Mouse (Mus musculus): ENCODE measurements around the gene Il24. TPM values are rescaled to one million over a fixed set of nuclear protein-coding genes. Genes with fewer than 3 reads are reported as not detected.
A peak's percentile ranks its signal among the peaks of the same experiment; 100 is the strongest.

The Il24 gene
- not detected in 2 replicates for polyA plus RNA-seq (2016; fragmentation: Nextera tagmentation; extraction: Ambion mirVana)

DNA sequence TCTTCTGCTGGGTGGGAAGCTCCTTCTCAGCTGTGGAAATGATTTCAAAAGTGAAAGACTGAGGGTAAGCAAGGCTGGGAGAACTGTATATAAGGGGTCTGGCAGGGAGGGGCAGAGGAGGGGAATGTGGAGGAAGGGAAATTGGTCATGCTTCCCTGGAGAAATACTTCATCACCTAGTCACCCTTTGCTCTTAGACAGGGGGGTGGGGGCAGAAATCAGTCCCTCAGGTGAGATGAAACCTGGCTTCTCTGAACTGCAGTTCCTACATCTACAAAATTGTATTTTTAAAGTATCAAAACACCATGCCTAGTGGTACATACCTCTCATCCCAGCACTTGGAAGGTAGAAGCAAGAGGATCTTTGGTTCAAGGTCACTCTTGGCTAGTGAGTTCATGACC is at the start of gene Il24:
Gene Il24, minus strand, starts transcription at position 101 of the 400 bp plus-strand sequence.
- H3K27ac ChIP-seq (replicated peaks): no peak within 1 kb of the TSS
- H3K4me3 ChIP-seq: no peak within 1 kb of the TSS
- no peak within 1 kb of the TSS for H3K4me2 ChIP-seq (replicated peaks)
- no peaks in the 10 kb centered on the region for H3K9me3 ChIP-seq
- no peak within 1 kb of the TSS for H3K9ac ChIP-seq (replicated peaks)
- H3K36me3 ChIP-seq: no peaks in the 10 kb centered on the region
- no peaks in the 10 kb centered on the region for H3K4me1 ChIP-seq
- no peak for ATAC-seq (ENCODE audit: low FRiP score, low read depth)
- no peaks in the 10 kb centered on the region for H3K27me3 ChIP-seq

DNA sequence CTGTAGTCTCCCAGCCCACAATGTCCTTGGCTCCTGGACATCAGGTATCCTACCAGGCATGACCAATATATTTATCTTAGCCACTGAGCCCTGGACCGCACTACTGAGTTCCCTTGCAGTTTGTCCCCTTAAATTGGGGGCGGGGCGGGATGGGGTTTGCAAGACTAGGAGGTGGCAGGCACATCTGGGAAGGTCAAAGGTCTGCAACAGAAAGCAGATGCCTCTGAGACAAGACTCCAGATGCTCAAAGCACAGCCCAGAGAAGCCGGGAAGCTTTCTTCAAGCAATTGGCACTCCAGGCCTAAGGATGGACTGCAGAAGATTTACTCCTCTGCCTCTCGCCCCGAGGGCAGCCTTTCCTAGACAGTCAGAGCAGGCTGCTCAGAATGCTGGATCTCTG is 49.1 kb upstream of the Il24 start:
- H3K4me3 ChIP-seq: no peak overlapping the region
- 59% methylated on average over 6 of the region's 6 CpGs for whole genome bisulfite sequencing
- no peak for ATAC-seq (ENCODE audit: low FRiP score, low read depth)
- H3K4me2 ChIP-seq (replicated peaks): no peak overlapping the region
- H3K27me3 ChIP-seq: no peaks in the 10 kb centered on the region
- H3K9me3 ChIP-seq: no peaks in the 10 kb centered on the region
- no peak overlapping the region for H3K27ac ChIP-seq (replicated peaks)
- H3K36me3 ChIP-seq: no peaks in the 10 kb centered on the region
- H3K9ac ChIP-seq (replicated peaks): no peak overlapping the region
- H3K4me1 ChIP-seq: no peaks in the 10 kb centered on the region

DNA sequence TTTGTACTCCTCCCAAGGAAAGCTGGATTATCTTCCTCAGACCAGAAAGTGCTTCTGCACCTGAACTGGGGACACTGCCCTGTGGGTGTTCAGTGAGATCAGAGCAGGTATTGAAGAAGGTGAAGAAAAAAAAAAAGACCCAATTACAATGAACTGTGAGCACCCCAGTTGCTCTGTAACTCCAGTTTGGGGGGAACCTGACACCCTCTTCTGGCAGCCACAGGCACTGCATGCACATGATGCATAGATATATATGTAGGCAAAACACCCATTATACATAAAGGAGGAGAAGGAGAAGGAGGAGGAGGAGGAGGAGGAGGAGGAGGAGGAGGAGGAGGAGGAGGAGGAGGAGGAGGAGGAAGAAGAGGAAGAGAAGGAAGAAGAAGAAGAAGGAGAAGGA is 39.2 kb upstream of the Il24 start:
- Histone ChIP-seq H3K27me3 (no peaks in the 10 kb centered on the region), H3K4me2 (replicated peaks) (no peak overlapping the region), H3K9me3 (no peaks in the 10 kb centered on the region), H3K4me3 (no peak overlapping the region), H3K9ac (replicated peaks) (no peak overlapping the region), H3K4me1 (no peaks in the 10 kb centered on the region), H3K27ac (replicated peaks) (no peak overlapping the region), H3K36me3 (no peaks in the 10 kb centered on the region)
- ATAC-seq (ENCODE audit: low FRiP score, low read depth): no peak

DNA sequence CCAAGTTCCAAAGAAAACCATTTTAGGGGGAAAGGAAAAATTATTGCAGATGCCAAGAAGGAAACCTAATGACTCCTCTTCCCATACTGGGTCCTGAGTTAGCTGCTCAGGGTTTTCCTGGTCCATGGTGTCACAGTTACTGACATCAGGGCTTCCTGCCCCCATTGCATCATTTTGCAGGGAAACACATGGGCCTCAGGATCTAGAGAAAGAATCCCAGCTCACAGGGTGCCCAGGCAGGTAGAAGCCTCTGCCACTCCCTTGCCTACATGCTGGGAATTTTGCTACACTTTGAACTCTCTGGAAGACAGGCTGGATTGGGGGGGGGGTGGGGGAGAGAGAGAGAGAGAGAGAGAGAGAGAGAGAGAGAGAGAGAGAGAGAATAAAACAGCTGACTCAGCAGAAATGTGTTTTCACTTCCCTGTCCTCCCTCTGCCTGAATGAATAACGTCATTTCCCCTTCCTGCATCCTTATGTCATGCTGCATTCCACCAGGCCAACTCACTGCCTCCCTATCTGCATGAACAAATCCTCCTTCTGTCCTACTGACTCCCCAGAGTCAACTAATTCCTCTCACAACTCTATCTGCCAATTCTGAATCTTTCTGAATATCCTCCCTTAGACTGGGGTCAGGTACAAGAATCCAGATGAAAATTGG is 31.2 kb upstream of the Il24 start:
- Histone ChIP-seq H3K4me2 (replicated peaks) (no peak overlapping the region), H3K9me3 (no peaks in the 10 kb centered on the region), H3K27ac (replicated peaks) (no peak overlapping the region), H3K36me3 (no peaks in the 10 kb centered on the region), H3K4me3 (no peak overlapping the region), H3K4me1 (no peaks in the 10 kb centered on the region), H3K27me3 (no peaks in the 10 kb centered on the region), H3K9ac (replicated peaks) (no peak overlapping the region)
- 18% methylated on average over 1 of the region's 1 CpGs for WGBS
- ATAC-seq (ENCODE audit: low FRiP score, low read depth): no peak

DNA sequence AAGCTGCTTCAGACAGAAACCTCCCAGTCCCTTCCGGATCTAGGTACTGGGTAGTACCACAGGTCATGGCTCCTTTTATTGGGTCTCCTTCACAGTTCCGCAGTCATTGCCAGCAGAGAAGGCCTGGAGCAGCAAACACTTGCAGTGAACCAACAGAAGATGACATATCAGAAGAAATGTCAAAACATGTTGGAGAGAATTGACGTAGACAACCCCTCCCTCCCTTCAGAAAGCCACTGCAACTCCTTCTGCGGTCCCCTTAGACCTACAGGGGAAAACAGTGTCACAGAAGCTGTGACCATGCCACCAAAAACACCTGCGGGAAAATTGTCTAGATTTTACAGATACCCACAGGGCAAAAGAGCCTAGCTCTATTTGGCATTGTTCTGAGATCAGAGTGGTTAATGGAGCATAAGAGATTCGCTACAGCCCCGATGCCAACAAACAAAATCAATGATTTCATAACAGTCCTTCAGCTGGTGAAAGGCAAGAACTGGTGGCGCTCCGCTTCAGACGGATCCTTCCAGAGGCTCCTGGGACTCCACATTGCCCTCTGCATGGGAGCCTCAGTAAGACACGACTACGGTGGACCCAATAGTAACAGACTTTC is 24.3 kb upstream of the Il24 start, which contains the start of gene Il20:
Gene Il20, minus strand, starts transcription at position 51 of the 610 bp plus-strand sequence.
- ATAC-seq (ENCODE audit: low FRiP score, low read depth): no peak
- H3K4me3 ChIP-seq: no peak within 1 kb of the TSS
- no peaks in the 10 kb centered on the region for H3K27me3 ChIP-seq
- H3K4me1 ChIP-seq: no peaks in the 10 kb centered on the region
- no peak within 1 kb of the TSS for H3K4me2 ChIP-seq (replicated peaks)
- no peak within 1 kb of the TSS for H3K27ac ChIP-seq (replicated peaks)
- H3K9me3 ChIP-seq: no peaks in the 10 kb centered on the region
- no peak within 1 kb of the TSS for H3K9ac ChIP-seq (replicated peaks)
- no peaks in the 10 kb centered on the region for H3K36me3 ChIP-seq
- 85% methylated on average over 12 of the region's 12 CpGs for WGBS

DNA sequence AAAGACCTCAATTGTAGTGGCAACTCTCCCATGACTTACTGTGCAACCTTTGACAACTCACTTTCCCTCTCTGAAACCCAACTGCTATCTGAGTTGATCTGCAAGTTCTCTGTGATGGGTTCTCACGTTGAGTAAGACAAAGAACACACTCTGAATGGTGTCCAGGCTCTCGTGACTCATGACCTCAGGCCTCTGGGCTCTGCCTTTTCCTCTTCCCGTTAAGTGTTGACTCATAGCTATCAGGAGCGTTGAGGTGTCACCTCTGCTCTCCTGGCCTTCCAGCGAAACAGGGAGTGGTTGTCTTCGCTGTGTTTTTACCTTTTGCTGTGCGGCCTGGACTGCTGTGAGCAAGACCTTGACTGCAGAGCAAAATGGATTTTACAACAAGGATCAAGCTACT is 15.3 kb upstream of the Il24 start:
- no peak overlapping the region for H3K4me3 ChIP-seq
- H3K27ac ChIP-seq (replicated peaks): no peak overlapping the region
- H3K4me2 ChIP-seq (replicated peaks): no peak overlapping the region
- H3K4me1 ChIP-seq: no peaks in the 10 kb centered on the region
- H3K27me3 ChIP-seq: no peaks in the 10 kb centered on the region
- no peak overlapping the region for H3K9ac ChIP-seq (replicated peaks)
- H3K36me3 ChIP-seq: no peaks in the 10 kb centered on the region
- WGBS: 85% methylated on average over 7 of the region's 7 CpGs
- H3K9me3 ChIP-seq: no peaks in the 10 kb centered on the region
- no peak for ATAC-seq (ENCODE audit: low FRiP score, low read depth)

DNA sequence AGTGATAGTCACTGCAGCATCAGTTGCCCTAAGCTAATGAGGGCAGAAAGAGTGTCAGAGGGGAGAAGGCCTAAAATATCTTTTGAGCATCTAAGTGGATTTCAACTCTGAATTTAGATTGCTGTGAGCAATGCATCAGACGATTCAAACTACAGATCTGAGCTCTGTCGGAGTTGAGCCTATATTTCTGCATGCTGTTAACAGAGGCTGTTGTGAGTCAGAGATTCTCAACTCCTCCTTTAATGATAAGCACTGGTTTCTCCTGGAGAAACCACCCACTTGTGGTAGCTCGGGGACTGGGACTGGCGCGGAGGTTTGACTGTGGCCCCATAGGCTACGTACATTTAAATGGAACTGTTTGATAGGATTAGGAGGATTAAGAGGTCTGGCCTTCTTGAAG is 7.2 kb upstream of the Il24 start:
- Histone ChIP-seq H3K36me3 (no peaks in the 10 kb centered on the region), H3K4me3 (no peak overlapping the region), H3K4me1 (no peaks in the 10 kb centered on the region), H3K4me2 (replicated peaks) (no peak overlapping the region), H3K9me3 (no peaks in the 10 kb centered on the region), H3K9ac (replicated peaks) (no peak overlapping the region), H3K27ac (replicated peaks) (no peak overlapping the region), H3K27me3 (peaks cover 5% of the 10 kb centered on the region; the same call in 1 of the 2 replicates)
- ATAC-seq (ENCODE audit: low FRiP score, low read depth): no peak
- 17% methylated on average over 6 of the region's 6 CpGs for WGBS

DNA sequence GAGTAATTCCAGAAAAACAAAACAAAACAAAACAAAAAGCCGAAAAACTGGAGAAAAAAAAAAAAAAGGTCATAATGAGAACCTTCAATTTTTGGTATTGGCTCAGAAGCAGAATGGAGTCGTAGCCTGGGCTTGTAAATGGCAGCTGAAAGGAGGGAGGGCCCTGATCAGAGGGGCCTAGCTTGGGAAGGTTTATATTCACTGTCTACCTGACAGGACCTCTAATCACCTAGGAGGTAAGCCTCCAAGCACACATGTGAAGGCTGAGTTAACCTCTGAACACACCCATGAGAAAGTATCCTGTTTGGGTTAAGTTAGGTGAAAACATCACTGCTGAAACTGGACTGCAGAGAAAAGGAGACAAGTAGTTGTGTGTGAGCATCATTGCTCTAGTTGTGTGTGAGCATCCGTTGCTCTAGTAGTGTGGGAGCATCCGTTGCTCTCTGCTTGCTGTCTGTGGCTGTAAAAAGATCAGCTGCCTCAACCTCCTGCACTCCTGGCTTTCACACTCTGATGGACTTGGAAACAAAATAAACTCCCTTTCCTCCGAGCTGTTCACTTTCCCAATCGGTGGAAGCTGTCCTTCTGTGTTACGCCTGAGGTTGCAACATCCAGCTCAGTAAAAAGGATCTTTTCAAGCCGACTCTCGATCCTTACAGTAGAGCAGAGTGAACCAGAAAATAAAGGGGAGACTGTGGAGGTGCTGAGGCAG is 6.2 kb upstream of the Il24 start:
- ATAC-seq (ENCODE audit: low FRiP score, low read depth): no peak
- Histone ChIP-seq H3K9me3 (no peaks in the 10 kb centered on the region), H3K9ac (replicated peaks) (no peak overlapping the region), H3K4me3 (no peak overlapping the region), H3K27me3 (peaks cover 5% of the 10 kb centered on the region; the same call in 1 of the 2 replicates), H3K27ac (replicated peaks) (no peak overlapping the region), H3K4me2 (replicated peaks) (no peak overlapping the region), H3K36me3 (no peaks in the 10 kb centered on the region), H3K4me1 (no peaks in the 10 kb centered on the region)
- 64% methylated on average over 9 of the region's 9 CpGs for WGBS

DNA sequence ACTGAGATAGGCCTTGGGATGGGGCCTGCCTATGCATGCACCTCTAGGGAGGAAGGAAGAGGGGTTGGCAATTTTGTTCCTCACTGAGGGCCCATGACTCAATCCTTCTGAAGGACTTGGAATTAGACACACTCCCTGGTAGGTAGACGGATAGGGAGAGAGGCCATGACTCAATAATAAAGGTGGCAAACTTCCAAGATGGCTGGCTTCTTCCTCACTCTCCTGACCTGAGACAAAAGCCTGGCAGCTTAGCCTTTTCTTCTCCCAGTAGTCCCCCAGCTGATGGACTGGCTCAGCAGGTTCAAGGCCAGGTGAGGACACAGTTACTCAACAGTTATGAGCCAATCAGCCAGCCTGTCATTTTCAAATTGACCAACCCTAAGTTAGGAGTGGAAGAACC is 5.2 kb upstream of the Il24 start:
- Histone ChIP-seq H3K9me3 (no peaks in the 10 kb centered on the region), H3K4me2 (replicated peaks) (no peak overlapping the region), H3K27me3 (peaks cover 5% of the 10 kb centered on the region; the same call in 1 of the 2 replicates), H3K36me3 (no peaks in the 10 kb centered on the region), H3K9ac (replicated peaks) (no peak overlapping the region), H3K4me1 (no peaks in the 10 kb centered on the region), H3K27ac (replicated peaks) (no peak overlapping the region), H3K4me3 (no peak overlapping the region)
- ATAC-seq (ENCODE audit: low FRiP score, low read depth): no peak
- 79% methylated on average over 1 of the region's 1 CpGs for WGBS

DNA sequence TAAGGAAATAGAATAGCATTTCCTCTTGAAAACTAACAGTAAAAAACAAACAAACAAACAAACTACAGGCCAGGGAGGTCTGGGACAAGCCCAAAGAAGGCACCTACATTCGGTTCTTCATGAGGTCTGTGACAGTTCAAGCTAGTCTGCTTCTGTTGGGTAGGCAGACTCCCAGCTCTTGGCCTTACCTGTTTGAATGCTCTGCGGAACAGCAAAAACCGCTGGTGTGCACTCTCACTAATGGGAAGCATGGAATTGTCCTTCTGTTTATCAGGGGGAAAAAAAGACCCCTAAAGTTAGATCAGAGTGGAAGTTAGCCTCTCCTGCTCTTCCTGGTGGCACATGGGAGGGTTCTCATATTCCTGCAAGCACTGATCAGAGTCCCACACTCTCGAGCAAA is 4.1 kb downstream of the Il24 start:
- 86% methylated on average over 4 of the region's 4 CpGs for WGBS
- Histone ChIP-seq H3K4me1 (0 out of 2 replicates have a peak, but pooled peaks cover 2% of the 10 kb centered on the region), H3K9ac (replicated peaks) (no peak overlapping the region), H3K27me3 (peaks cover 12% of the 10 kb centered on the region), H3K9me3 (no peaks in the 10 kb centered on the region), H3K4me2 (replicated peaks) (no peak overlapping the region), H3K36me3 (no peaks in the 10 kb centered on the region), H3K4me3 (no peak overlapping the region), H3K27ac (replicated peaks) (no peak overlapping the region)
- no peak for ATAC-seq (ENCODE audit: low FRiP score, low read depth)

DNA sequence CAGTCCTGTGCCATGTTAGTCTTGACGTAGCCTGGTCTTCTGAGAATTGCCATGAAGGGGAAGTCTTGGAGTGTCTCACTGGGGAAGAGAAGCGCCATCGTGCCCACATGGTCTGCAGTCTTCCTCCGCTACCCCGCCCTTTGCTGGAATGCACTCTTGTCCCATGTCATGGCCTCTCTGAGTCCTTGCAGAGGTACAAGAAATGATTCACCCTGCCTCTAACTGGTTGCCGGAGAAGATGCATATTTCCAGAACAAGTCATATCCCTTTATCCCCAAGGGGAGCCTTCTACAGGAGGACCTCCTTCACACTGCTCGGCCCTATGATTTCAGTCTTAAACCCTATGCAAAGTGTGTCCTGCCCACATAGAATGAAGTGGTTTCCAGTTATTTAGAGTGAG is 7.3 kb downstream of the Il24 start:
- 93% methylated on average over 7 of the region's 7 CpGs for WGBS

DNA sequence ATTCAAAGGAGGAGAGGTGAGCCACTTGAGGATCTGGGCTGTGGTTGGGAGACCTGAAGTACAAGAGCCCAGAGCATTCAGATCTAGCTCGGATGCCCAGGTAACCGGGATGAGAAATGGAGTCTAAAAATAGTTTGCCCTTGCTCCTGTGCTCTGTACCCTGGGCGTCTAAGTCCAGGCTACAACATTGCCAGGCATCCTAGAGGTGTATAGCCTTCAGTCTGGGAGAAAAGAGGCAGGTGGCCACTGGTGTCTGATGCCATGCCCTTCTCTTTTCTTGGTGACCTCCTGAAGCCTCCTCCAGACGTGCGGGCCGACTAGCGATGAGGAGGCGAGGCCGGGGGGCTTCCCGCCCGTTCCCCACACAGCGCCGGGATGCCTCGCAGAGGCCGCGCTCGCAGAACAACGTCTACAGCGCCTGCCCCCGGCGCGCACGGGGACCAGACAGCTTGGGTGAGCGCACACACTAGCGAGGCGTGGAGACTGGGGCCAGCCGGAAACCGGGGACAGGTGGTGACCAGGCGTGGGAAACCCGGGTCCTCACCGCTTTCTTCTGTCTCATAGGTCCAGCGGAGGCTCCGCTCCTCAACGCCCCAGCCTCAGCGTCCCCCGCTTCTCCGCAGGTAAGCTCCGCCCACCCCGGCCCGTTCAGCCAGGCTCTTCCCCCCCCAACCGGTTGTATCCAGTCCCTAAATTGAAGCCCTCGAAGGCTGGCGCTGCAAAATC is 9.2 kb downstream of the Il24 start:
- ATAC-seq (ENCODE audit: low FRiP score, low read depth): peak; percentile 74
- peak overlapping the region; percentile 91 for H3K4me2 ChIP-seq (replicated peaks)
- peaks cover 24% of the 10 kb centered on the region for H3K27me3 ChIP-seq
- H3K27ac ChIP-seq (replicated peaks): no peak overlapping the region
- WGBS: 3% methylated on average over 43 of the region's 43 CpGs
- 0 out of 2 replicates have a peak, but pooled peaks cover 4% of the 10 kb centered on the region for H3K4me1 ChIP-seq
- peak overlapping the region; percentile 48 for H3K4me3 ChIP-seq
- H3K9ac ChIP-seq (replicated peaks): peak overlapping the region; percentile 59
- no peaks in the 10 kb centered on the region for H3K36me3 ChIP-seq
- H3K9me3 ChIP-seq: no peaks in the 10 kb centered on the region

More for the DNA sequence above, 7.3 kb downstream of the Il24 start:
- ATAC-seq (ENCODE audit: low FRiP score, low read depth): no peak
- H3K4me2 ChIP-seq (replicated peaks): no peak overlapping the region
- H3K4me1 ChIP-seq: 0 out of 2 replicates have a peak, but pooled peaks cover 4% of the 10 kb centered on the region
- H3K9me3 ChIP-seq: no peaks in the 10 kb centered on the region
- H3K27me3 ChIP-seq: peaks cover 24% of the 10 kb centered on the region
- H3K27ac ChIP-seq (replicated peaks): no peak overlapping the region
- no peaks in the 10 kb centered on the region for H3K36me3 ChIP-seq
- no peak overlapping the region for H3K4me3 ChIP-seq
- no peak overlapping the region for H3K9ac ChIP-seq (replicated peaks)
